Mouse (Mus musculus) lung, embryonic 15.5 days (tissue): ENCODE results near the gene Cnr2. TPM values are rescaled to one million over a fixed set of nuclear protein-coding genes. Genes with fewer than 3 reads are reported as not detected.

Source experiments
- ATAC-seq: fragments of 200-750 bp; cut with Nextera tagmentation; 2 replicates; pipeline ENCODE4 v1.8.0; 2017; ENCODE audit warnings: moderate number of reproducible peaks, borderline replicate concordance; ENCODE audit not compliant: low FRiP score, low TSS enrichment; ENCODE audit errors: extremely low read depth
- H3K27ac ChIP-seq: fragments of 300-500 bp; sonication (generic); 2 replicates; pipeline ENCODE4 v1.5.1; 2015; ENCODE audit warnings: moderate library complexity, mild to moderate bottlenecking, inconsistent platforms
- H3K27me3 ChIP-seq: fragments of 300-500 bp; sonication (generic); 2 replicates; pipeline ENCODE4 v1.6.1; 2015; ENCODE audit warnings: inconsistent platforms
- H3K36me3 ChIP-seq: fragments of 300-500 bp; sonication (generic); 2 replicates; pipeline ENCODE4 v1.6.1; 2015; ENCODE audit warnings: inconsistent platforms
- H3K4me1 ChIP-seq: fragments of 300-500 bp; sonication (generic); 2 replicates; pipeline ENCODE4 v1.6.1; 2015; ENCODE audit warnings: inconsistent platforms
- H3K4me2 ChIP-seq: fragments of 300-500 bp; sonication (generic); 2 replicates; pipeline ENCODE4 v1.6.1; 2015; ENCODE audit warnings: inconsistent platforms, mild to moderate bottlenecking, moderate library complexity
- H3K4me3 ChIP-seq: fragments of 300-500 bp; sonication (generic); 2 replicates; pipeline ENCODE4 v1.5.1; 2015; ENCODE audit warnings: mild to moderate bottlenecking, inconsistent platforms
- H3K9ac ChIP-seq: fragments of 300-500 bp; sonication (generic); 2 replicates; pipeline ENCODE4 v1.6.1; 2015; ENCODE audit warnings: inconsistent platforms
- H3K9me3 ChIP-seq: fragments of 300-500 bp; sonication (generic); 2 replicates; pipeline ENCODE4 v1.6.1; 2016; ENCODE audit warnings: inconsistent platforms
- WGBS: fragments of 180-500 bp; shearing (Covaris S2); methylation state at CpG from one replicate; pipeline ENCODE4 v1.1.7; 2015; 5-methylcytosine and 5-hydroxymethylcytosine counted together
- polyA plus RNA-seq: library from polyadenylated mRNA; unstranded; fragments of >200 nt; fragmentation: Nextera tagmentation; extraction: Ambion mirVana; gene quantifications from 2 replicates; pipeline ENCODE4 v1.2.1, GENCODE M21; 2015

Cnr2 gene
- polyA plus RNA-seq, 1 experiment from 2014 or later = 0.80 TPM

GRCm38 (mm10) chr4:135912835-135913234 is 17.6 kb downstream of the Cnr2 start:
- Histone ChIP-seq H3K27me3 (no peaks in the 10 kb centered on the region), H3K4me3 (no peak overlapping the region), H3K9ac (no peak overlapping the region), H3K36me3 (no peaks in the 10 kb centered on the region), H3K9me3 (no peaks in the 10 kb centered on the region), H3K4me2 (no peak overlapping the region), H3K27ac (no peak overlapping the region), H3K4me1 (no peaks in the 10 kb centered on the region)
- 43% methylated on average over 3 of the region's 3 CpGs for WGBS
- no peak for ATAC-seq

- Histone ChIP-seq H3K27me3 (no peaks in the 10 kb centered on the region), H3K36me3 (no peaks in the 10 kb centered on the region), H3K4me2 (no peak overlapping the region), H3K4me3 (no peak overlapping the region), H3K9me3 (no peaks in the 10 kb centered on the region), H3K4me1 (no peaks in the 10 kb centered on the region), H3K9ac (no peak overlapping the region), H3K27ac (no peak overlapping the region)
- no peak for ATAC-seq
- WGBS = 52% methylated on average over 4 of the region's 4 CpGs
Measured at GRCm38 (mm10) chr4:135913433-135913832, 18.2 kb downstream of the Cnr2 start.

- WGBS = 68% methylated on average over 13 of the region's 13 CpGs
- Histone ChIP-seq H3K27ac (no peak overlapping the region), H3K27me3 (no peaks in the 10 kb centered on the region)
Measured at GRCm38 (mm10) chr4:135918635-135919279, 23.6 kb downstream of the Cnr2 start.

DNA sequence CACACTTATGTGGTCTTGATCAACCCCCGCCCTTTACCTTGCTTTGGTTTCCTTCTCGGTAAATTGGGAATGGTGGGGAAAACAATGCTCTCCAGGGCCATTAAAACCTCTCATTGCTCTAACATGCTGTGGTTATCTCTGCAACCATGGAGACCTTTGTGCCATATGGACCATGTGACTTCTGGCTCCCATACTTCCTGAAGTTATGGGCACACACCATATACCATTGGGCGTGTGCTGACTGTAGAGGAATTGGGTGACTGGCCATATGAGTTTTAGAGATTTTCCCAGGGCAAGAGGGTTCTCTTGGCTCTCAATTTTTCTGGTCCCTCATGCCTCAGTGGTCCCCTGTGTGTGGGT is 24.1 kb downstream of the Cnr2 start:
- H3K4me1 ChIP-seq = peaks cover 9% of the 10 kb centered on the region
- H3K36me3 ChIP-seq = 0 out of 2 replicates have a peak, but pooled peaks cover under 1% of the 10 kb centered on the region
- H3K27me3 ChIP-seq = no peaks in the 10 kb centered on the region
- H3K4me2 ChIP-seq = no peak overlapping the region
- no peak overlapping the region for H3K9ac ChIP-seq
- WGBS = 83% methylated on average over 3 of the region's 3 CpGs
- ATAC-seq = no peak
- H3K27ac ChIP-seq = no peak overlapping the region
- H3K4me3 ChIP-seq = no peak overlapping the region
- H3K9me3 ChIP-seq = no peaks in the 10 kb centered on the region

More at GRCm38 (mm10) chr4:135918635-135919279, 23.6 kb downstream of the Cnr2 start:
- Histone ChIP-seq H3K9ac (no peak overlapping the region), H3K9me3 (no peaks in the 10 kb centered on the region), H3K4me2 (no peak overlapping the region), H3K4me1 (peaks cover 9% of the 10 kb centered on the region), H3K4me3 (no peak overlapping the region), H3K36me3 (no peaks in the 10 kb centered on the region)
- no peak for ATAC-seq

DNA sequence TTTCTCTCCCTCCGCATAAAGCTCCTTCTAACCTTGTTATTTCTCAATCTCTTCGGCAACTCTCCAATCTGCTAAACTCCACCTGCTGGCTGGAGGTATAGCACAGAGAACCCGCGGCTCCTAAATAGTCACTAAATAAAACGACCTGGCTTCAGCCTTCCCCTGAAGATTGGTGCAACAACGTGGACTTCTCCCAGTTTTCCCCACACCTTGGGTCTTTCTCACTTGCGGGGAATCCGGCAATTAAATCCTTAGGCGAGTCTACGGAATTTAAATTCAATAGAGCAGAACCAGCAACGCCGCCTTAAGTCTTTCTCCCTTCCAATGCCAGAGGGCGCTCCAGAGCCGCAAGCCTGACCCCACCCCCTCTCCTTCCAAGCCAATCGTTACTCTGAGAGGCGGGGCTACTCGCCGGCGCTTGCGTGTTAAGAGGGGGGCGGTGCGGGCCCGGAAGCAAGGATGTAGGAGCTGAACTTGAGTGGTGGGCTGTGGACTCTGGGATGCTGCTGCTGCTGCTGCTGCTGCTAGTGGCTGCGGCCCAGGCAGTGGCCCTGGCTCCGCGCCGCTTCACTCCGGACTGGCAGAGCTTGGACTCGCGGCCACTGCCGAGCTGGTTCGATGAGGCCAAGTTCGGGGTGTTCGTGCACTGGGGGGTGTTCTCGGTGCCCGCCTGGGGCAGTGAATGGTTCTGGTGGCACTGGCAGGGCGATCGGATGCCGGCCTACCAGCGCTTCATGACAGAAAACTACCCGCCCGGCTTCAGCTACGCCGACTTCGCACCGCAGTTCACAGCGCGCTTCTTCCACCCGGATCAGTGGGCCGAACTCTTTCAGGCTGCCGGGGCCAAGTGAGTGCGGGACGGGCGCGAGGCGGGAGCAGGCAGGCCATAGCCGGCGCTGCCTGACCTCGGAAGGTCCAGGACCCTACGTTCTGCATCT is 25.4 kb downstream of the Cnr2 start, which contains the start of gene Fuca1:
Gene Fuca1 (plus strand): TSS at position 432 of the 938 bp plus-strand sequence.
- Histone ChIP-seq H3K4me2 (peak within 1 kb of the TSS; percentile 91), H3K36me3 (peaks cover 5% of the 10 kb centered on the region; the same call in 1 of the 2 replicates), H3K9me3 (no peaks in the 10 kb centered on the region), H3K27ac (peak within 1 kb of the TSS; percentile 76), H3K9ac (peak within 1 kb of the TSS; percentile 69), H3K4me1 (peaks cover 9% of the 10 kb centered on the region), H3K4me3 (peak within 1 kb of the TSS; percentile 67), H3K27me3 (no peaks in the 10 kb centered on the region)
- WGBS = 1% methylated on average over 60 of the region's 60 CpGs
- ATAC-seq = peak; percentile 96

DNA sequence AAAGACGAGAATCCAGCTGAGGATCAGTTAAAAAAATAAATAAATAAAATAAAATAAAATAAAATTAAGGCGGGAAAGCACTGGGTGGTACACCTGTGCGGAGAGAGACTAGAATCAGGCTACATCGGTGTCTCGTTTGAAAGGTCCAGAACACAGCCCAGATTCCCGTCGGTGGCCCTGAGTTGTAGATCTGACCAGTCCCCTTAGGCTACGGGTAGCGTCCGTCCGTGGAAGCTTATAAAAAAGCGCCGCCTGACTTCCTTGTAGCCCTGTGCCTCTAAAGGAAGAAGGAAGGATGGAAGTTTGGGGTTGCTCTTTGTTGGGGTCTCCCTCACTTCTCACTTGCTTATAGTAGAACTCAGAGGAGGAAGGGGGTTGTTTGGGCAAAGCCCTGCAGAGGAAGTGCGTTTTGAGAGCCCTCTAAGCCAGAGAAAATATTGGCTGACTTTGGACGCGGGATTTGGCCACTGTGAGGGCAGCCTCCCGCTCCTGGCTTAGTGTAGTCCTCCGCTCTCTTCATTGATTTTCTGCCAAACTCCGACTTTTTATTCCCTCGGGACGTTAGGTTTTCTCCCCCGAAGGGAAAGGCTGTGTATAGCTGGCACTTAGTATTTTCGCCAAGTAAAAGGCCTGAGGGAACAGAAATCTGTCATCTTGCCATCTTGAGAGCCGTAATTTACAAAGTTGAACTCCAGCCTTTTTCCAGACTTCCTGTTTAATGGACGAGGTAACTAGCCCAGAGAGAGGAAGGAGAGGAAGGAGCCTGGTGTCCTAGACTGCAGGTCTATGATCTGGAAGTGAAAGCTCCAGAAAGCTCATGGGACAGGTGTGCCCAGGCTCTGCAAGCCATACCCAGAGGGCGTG is 26.3 kb downstream of the Cnr2 start:
- ATAC-seq = no peak
- H3K4me3 ChIP-seq = peak overlapping the region; percentile 67
- H3K27ac ChIP-seq = peak overlapping the region; percentile 76
- H3K4me1 ChIP-seq = peaks cover 9% of the 10 kb centered on the region
- peak overlapping the region; percentile 91 for H3K4me2 ChIP-seq
- 3% methylated on average over 26 of the region's 26 CpGs for WGBS
- H3K27me3 ChIP-seq = no peaks in the 10 kb centered on the region
- H3K36me3 ChIP-seq = peaks cover 5% of the 10 kb centered on the region; the same call in 1 of the 2 replicates
- peak overlapping the region; percentile 69 for H3K9ac ChIP-seq
- no peaks in the 10 kb centered on the region for H3K9me3 ChIP-seq

GRCm38 (mm10) chr4:135922190-135922589 is 27.0 kb downstream of the Cnr2 start:
- no peaks in the 10 kb centered on the region for H3K27me3 ChIP-seq
- H3K9ac ChIP-seq = no peak overlapping the region
- 76% methylated on average over 1 of the region's 1 CpGs for WGBS
- H3K27ac ChIP-seq = no peak overlapping the region; the same call in 1 of the 2 replicates
- H3K9me3 ChIP-seq = no peaks in the 10 kb centered on the region
- peaks cover 9% of the 10 kb centered on the region for H3K4me1 ChIP-seq
- H3K36me3 ChIP-seq = peaks cover 5% of the 10 kb centered on the region; the same call in 1 of the 2 replicates
- peak overlapping the region; percentile 91 for H3K4me2 ChIP-seq
- ATAC-seq = no peak
- H3K4me3 ChIP-seq = peak overlapping the region; percentile 67

GRCm38 (mm10) chr4:135924418-135924817 is 29.2 kb downstream of the Cnr2 start:
- no peak overlapping the region for H3K27ac ChIP-seq
- peaks cover 10% of the 10 kb centered on the region; the same call in 1 of the 2 replicates for H3K36me3 ChIP-seq
- H3K9ac ChIP-seq = no peak overlapping the region
- no peaks in the 10 kb centered on the region for H3K27me3 ChIP-seq
- no peak for ATAC-seq
- no peak overlapping the region for H3K4me3 ChIP-seq
- no peaks in the 10 kb centered on the region for H3K9me3 ChIP-seq
- H3K4me1 ChIP-seq = peaks cover 9% of the 10 kb centered on the region
- WGBS = 79% methylated on average over 2 of the region's 2 CpGs
- H3K4me2 ChIP-seq = no peak overlapping the region

- 72% methylated on average over 5 of the region's 5 CpGs for WGBS
- ATAC-seq = no peak
Measured at GRCm38 (mm10) chr4:135925341-135925740, 30.1 kb downstream of the Cnr2 start.

GRCm38 (mm10) chr4:135926195-135926808 is 31.1 kb downstream of the Cnr2 start:
- peaks cover 14% of the 10 kb centered on the region; the same call in 1 of the 2 replicates for H3K36me3 ChIP-seq

More at GRCm38 (mm10) chr4:135925341-135925740, 30.1 kb downstream of the Cnr2 start:
- no peak overlapping the region for H3K4me3 ChIP-seq
- H3K4me2 ChIP-seq = no peak overlapping the region
- no peak overlapping the region for H3K9ac ChIP-seq
- no peak overlapping the region for H3K27ac ChIP-seq
- no peaks in the 10 kb centered on the region for H3K27me3 ChIP-seq
- H3K9me3 ChIP-seq = no peaks in the 10 kb centered on the region
- peaks cover 9% of the 10 kb centered on the region for H3K4me1 ChIP-seq
- H3K36me3 ChIP-seq = peaks cover 11% of the 10 kb centered on the region; the same call in 1 of the 2 replicates

GRCm38 (mm10) chr4:135926861-135927260 is 31.7 kb downstream of the Cnr2 start:
- Histone ChIP-seq H3K27ac (no peak overlapping the region), H3K9me3 (no peaks in the 10 kb centered on the region), H3K4me1 (peaks cover 5% of the 10 kb centered on the region), H3K4me3 (no peak overlapping the region), H3K27me3 (no peaks in the 10 kb centered on the region), H3K9ac (no peak overlapping the region), H3K4me2 (no peak overlapping the region), H3K36me3 (peaks cover 14% of the 10 kb centered on the region; the same call in 1 of the 2 replicates)
- no peak for ATAC-seq
- 76% methylated on average over 3 of the region's 3 CpGs for WGBS

More at GRCm38 (mm10) chr4:135926195-135926808, 31.1 kb downstream of the Cnr2 start:
- Histone ChIP-seq H3K4me1 (peaks cover 9% of the 10 kb centered on the region), H3K4me3 (no peak overlapping the region), H3K4me2 (no peak overlapping the region), H3K9ac (no peak overlapping the region), H3K27ac (no peak overlapping the region), H3K9me3 (no peaks in the 10 kb centered on the region), H3K27me3 (no peaks in the 10 kb centered on the region)
- WGBS = 80% methylated on average over 10 of the region's 10 CpGs
- no peak for ATAC-seq
